Mouse (Mus musculus) kidney, postnatal 0 days (tissue): ENCODE measurements around the gene Rad21l. TPM values are rescaled to one million over a fixed set of nuclear protein-coding genes. Genes with fewer than 3 reads are reported as not detected.

Experiments used
- ATAC-seq: fragments of 200-750 bp; cut with Nextera tagmentation; replicated peaks from 2 replicates; pipeline ENCODE4 v1.8.0; 2017; ENCODE audit warnings: low read depth, moderate number of reproducible peaks, moderate TSS enrichment, moderate library complexity; ENCODE audit not compliant: low FRiP score
- DNase-seq: peaks from one replicate; pipeline ENCODE4 v3.0.0-alpha.2; 2016; ENCODE audit warnings: low spot score
- H3K27ac ChIP-seq: fragments of 300-500 bp; sonication (generic); 2 replicates; pipeline ENCODE4 v1.5.1; 2014; ENCODE audit warnings: mild to moderate bottlenecking
- H3K27me3 ChIP-seq: fragments of 300-500 bp; sonication (generic); 2 replicates; pipeline ENCODE4 v1.6.1; 2014; ENCODE audit warnings: low read length, mixed read lengths; ENCODE audit not compliant: insufficient read depth
- H3K36me3 ChIP-seq: fragments of 300-500 bp; sonication (generic); 2 replicates; pipeline ENCODE4 v1.6.1; 2014; ENCODE audit warnings: low read length, mixed read lengths; ENCODE audit not compliant: insufficient read depth
- H3K4me1 ChIP-seq: fragments of 300-500 bp; sonication (generic); replicated peaks from 2 replicates; pipeline ENCODE4 v1.6.1; 2014; ENCODE audit warnings: antibody characterized with exemption, low read length, mixed read lengths; ENCODE audit not compliant: insufficient read depth
- H3K4me2 ChIP-seq: fragments of 300-500 bp; sonication (generic); 2 replicates; pipeline ENCODE4 v1.6.1; 2014; ENCODE audit warnings: mild to moderate bottlenecking, low read length, moderate library complexity, mixed read lengths
- H3K4me3 ChIP-seq: fragments of 300-500 bp; sonication (generic); replicated peaks from 2 replicates; pipeline ENCODE4 v1.5.1; 2014; ENCODE audit warnings: low read depth, low read length
- H3K9ac ChIP-seq: fragments of 300-500 bp; sonication (generic); 2 replicates; pipeline ENCODE4 v1.6.1; 2014; ENCODE audit warnings: low read depth, low read length
- H3K9me3 ChIP-seq: fragments of 300-500 bp; sonication (generic); replicated peaks from 2 replicates; pipeline ENCODE4 v1.6.1; 2016; ENCODE audit warnings: low read length, inconsistent platforms, mixed read lengths
- CTCF ChIP-seq: IDR thresholded peaks from 2 replicates; pipeline ENCODE4 v1.5.1; 2016; ENCODE audit warnings: antibody characterized with exemption, low read depth, mild to moderate bottlenecking, moderate library complexity
- WGBS: fragments of 180-500 bp; shearing (Covaris S2); extraction: QIAGEN DNeasy Blood & Tissue Kit; methylation state at CpG from one replicate; pipeline ENCODE4 v1.1.7; 2014; 5-methylcytosine and 5-hydroxymethylcytosine counted together
- polyA plus RNA-seq: library from polyadenylated mRNA; unstranded; fragments of >200 nt; fragmentation: Nextera tagmentation; extraction: Ambion mirVana; gene quantifications from 2 replicates; pipeline ENCODE4 v1.2.1, GENCODE M21; 2015

Gene Rad21l
- polyA plus RNA-seq, 1 experiment from 2014 or later: not detected

GRCm38 (mm10) chr2:151609974-151610373, 58.4 kb downstream of the Rad21l start:
- no peaks in the 10 kb centered on the region for H3K27me3 ChIP-seq
- 15% methylated on average over 3 of the region's 3 CpGs for WGBS
- no peak overlapping the region for H3K4me2 ChIP-seq
- no peaks in the 10 kb centered on the region for H3K4me1 ChIP-seq
- no peaks in the 10 kb centered on the region for H3K9me3 ChIP-seq
- no peak for TF ChIP-seq CTCF
- no peak overlapping the region for H3K4me3 ChIP-seq
- no peaks in the 10 kb centered on the region for H3K36me3 ChIP-seq
- DNase-seq (peak; percentile 61), ATAC-seq (peak; percentile 86)
- H3K9ac ChIP-seq: no peak overlapping the region
- no peak overlapping the region for H3K27ac ChIP-seq

- H3K9ac ChIP-seq: no peak overlapping the region
- no peak for ATAC-seq
- H3K27ac ChIP-seq: no peak overlapping the region
- no peaks in the 10 kb centered on the region for H3K4me1 ChIP-seq
- no peak overlapping the region for H3K4me3 ChIP-seq
- no peak for TF ChIP-seq CTCF
- 65% methylated on average over 1 of the region's 1 CpGs for WGBS
- no peak for DNase-seq
- H3K36me3 ChIP-seq: no peaks in the 10 kb centered on the region
- no peaks in the 10 kb centered on the region for H3K27me3 ChIP-seq
- no peaks in the 10 kb centered on the region for H3K9me3 ChIP-seq
- H3K4me2 ChIP-seq: no peak overlapping the region
Observed at GRCm38 (mm10) chr2:151608435-151608834, 59.9 kb downstream of the Rad21l start.

- Histone ChIP-seq H3K4me1 (no peaks in the 10 kb centered on the region), H3K4me2 (no peak overlapping the region), H3K36me3 (no peaks in the 10 kb centered on the region), H3K9me3 (no peaks in the 10 kb centered on the region), H3K9ac (0 out of 2 replicates have a peak overlapping the region, but pooled peaks have one; percentile 18), H3K4me3 (no peak overlapping the region), H3K27ac (no peak overlapping the region), H3K27me3 (no peaks in the 10 kb centered on the region)
- 47% methylated on average over 8 of the region's 11 CpGs for WGBS
- ATAC-seq (0 out of 2 replicates have a peak, but pooled peaks have one; percentile 12), DNase-seq (no peak)
- no peak for TF ChIP-seq CTCF
Observed at GRCm38 (mm10) chr2:151605437-151605987, 62.8 kb downstream of the Rad21l start.

- no peak for DNase-seq
- no peaks in the 10 kb centered on the region for H3K9me3 ChIP-seq
- TF ChIP-seq CTCF: no peak
- 18% methylated on average over 4 of the region's 4 CpGs for WGBS
- H3K27me3 ChIP-seq: no peaks in the 10 kb centered on the region
- H3K36me3 ChIP-seq: no peaks in the 10 kb centered on the region
- no peak overlapping the region for H3K4me2 ChIP-seq
- no peak for ATAC-seq
- no peak overlapping the region for H3K4me3 ChIP-seq
- H3K9ac ChIP-seq: no peak overlapping the region
- no peak overlapping the region for H3K27ac ChIP-seq
- H3K4me1 ChIP-seq: no peaks in the 10 kb centered on the region
Observed at GRCm38 (mm10) chr2:151603630-151604029, 64.7 kb downstream of the Rad21l start.

- Histone ChIP-seq H3K9me3 (no peaks in the 10 kb centered on the region), H3K4me2 (no peak overlapping the region), H3K4me1 (no peaks in the 10 kb centered on the region), H3K9ac (no peak overlapping the region), H3K36me3 (no peaks in the 10 kb centered on the region), H3K27ac (no peak overlapping the region), H3K27me3 (no peaks in the 10 kb centered on the region), H3K4me3 (no peak overlapping the region)
- 55% methylated on average over 4 of the region's 4 CpGs for WGBS
- no peak for TF ChIP-seq CTCF
- DNase-seq: no peak
- ATAC-seq: no peak
Observed at GRCm38 (mm10) chr2:151602106-151602505, 66.2 kb downstream of the Rad21l start.

- H3K4me3 ChIP-seq: no peak overlapping the region
- no peaks in the 10 kb centered on the region for H3K36me3 ChIP-seq
- no peak overlapping the region for H3K9ac ChIP-seq
- no peaks in the 10 kb centered on the region for H3K9me3 ChIP-seq
- no peaks in the 10 kb centered on the region for H3K27me3 ChIP-seq
- DNase-seq: no peak
- 60% methylated on average over 2 of the region's 2 CpGs for WGBS
- no peak overlapping the region for H3K27ac ChIP-seq
- TF ChIP-seq CTCF: no peak
- ATAC-seq: no peak
- no peaks in the 10 kb centered on the region for H3K4me1 ChIP-seq
- no peak overlapping the region for H3K4me2 ChIP-seq
Observed at GRCm38 (mm10) chr2:151598068-151598467, 70.3 kb downstream of the Rad21l start.

Other genes starting within 250 kb of the Rad21l start
- gene 4921509C19Rik, start 192.4 kb downstream of the Rad21l start, polyA plus RNA-seq: not detected in 2 replicates
- gene Nsfl1c, start 174.4 kb downstream of the Rad21l start, polyA plus RNA-seq: 179 and 190 TPM in 2 replicates
- gene Fkbp1a, start 126.0 kb downstream of the Rad21l start, polyA plus RNA-seq: 534 and 595 TPM in 2 replicates
- 1.9 and 2.0 TPM in 2 replicates for gene Sdcbp2, start 95.9 kb downstream of the Rad21l start, polyA plus RNA-seq
- 0.11 and 0.22 TPM in 2 replicates for gene Snph, start 35.9 kb downstream of the Rad21l start, polyA plus RNA-seq
- 0.38 and 0.40 TPM in 2 replicates for gene Tmem74b, start 33.5 kb upstream of the Rad21l start, polyA plus RNA-seq
- gene Psmf1, start 75.7 kb upstream of the Rad21l start, polyA plus RNA-seq: 45.1 and 46.6 TPM in 2 replicates
- 0.05 TPM in 1 of 2 replicates, not detected in the other for gene Rspo4, start 174.4 kb upstream of the Rad21l start, polyA plus RNA-seq
- gene Angpt4, start 242.7 kb upstream of the Rad21l start, polyA plus RNA-seq: 2.2 and 2.7 TPM in 2 replicates